Mouse (Mus musculus) olfactory bulb, adult 2 months (tissue): ENCODE results near the gene Chit1. TPM values are rescaled to one million over a fixed set of nuclear protein-coding genes. Genes with fewer than 3 reads are reported as not detected.

Experiments
- H3K27ac ChIP-seq: fragments of 200-500 bp; 2 replicates; pipeline ENCODE4 v1.5.1; 2012; ENCODE audit warnings: low read depth, low read length; ENCODE audit not compliant: insufficient read depth
- H3K4me1 ChIP-seq: fragments of 200-500 bp; 2 replicates; pipeline ENCODE4 v1.6.1; 2012; ENCODE audit warnings: low read length; ENCODE audit not compliant: control insufficient read depth, insufficient read depth
- H3K4me3 ChIP-seq: fragments of 200-500 bp; 2 replicates; pipeline ENCODE4 v1.5.1; 2012; ENCODE audit warnings: mild to moderate bottlenecking, low read depth, low read length, moderate library complexity; ENCODE audit not compliant: insufficient read depth
- CTCF ChIP-seq: fragments of 200-500 bp; IDR thresholded peaks from 2 replicates; pipeline ENCODE4 v1.5.1; 2012; ENCODE audit warnings: low read depth, mild to moderate bottlenecking, low read length, moderate library complexity; ENCODE audit not compliant: insufficient read depth
- POLR2A ChIP-seq: fragments of 200-500 bp; IDR thresholded peaks from 2 replicates; pipeline ENCODE4 v1.6.1; 2012; ENCODE audit warnings: mild to moderate bottlenecking, low read depth, low read length, moderate library complexity; ENCODE audit not compliant: insufficient read depth
- whole genome bisulfite sequencing: fragments of 180-500 bp; shearing (Covaris S2); methylation state at CpG from one replicate; pipeline ENCODE4 v1.1.7; 2018; 5-methylcytosine and 5-hydroxymethylcytosine counted together
- polyA plus RNA-seq: library from polyadenylated mRNA; stranded (reverse); fragments of >200 nt; gene quantifications from 2 replicates; pipeline ENCODE4 v1.2.4, GENCODE M21; 2012; ENCODE audit warnings: low replicate concordance; ENCODE audit not compliant: missing spikeins, insufficient read depth, insufficient read length

Gene Chit1
- polyA plus RNA-seq, 1 experiment = not detected

DNA sequence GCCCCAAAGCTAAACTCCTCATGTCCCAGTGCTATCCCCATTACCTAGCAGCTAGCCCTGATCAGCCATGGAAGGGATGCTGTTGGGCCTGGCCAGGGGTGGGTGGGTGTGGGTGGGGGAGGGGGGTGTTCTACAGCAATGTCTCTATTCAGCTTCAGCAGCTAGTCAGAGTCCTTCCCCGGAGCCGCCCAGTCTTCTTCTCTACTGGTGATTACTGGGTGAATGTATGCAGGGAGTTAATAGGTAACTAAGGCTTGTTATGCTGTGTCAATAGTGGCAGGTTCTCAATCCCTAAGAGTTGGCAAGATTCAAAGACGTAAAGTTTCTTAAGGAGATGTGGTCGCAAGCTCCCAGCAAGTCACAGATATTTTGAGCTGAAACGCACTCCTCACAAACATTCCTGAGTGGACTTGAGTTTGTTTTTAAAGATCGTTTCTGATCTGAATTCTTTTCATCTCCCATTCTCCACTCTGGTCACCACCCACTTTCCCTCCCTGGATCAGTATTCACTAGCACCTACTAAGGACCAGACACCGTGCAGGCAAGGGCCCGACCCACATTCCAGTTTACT is 40.9 kb upstream of the Chit1 start:
- WGBS = 79% methylated on average over 8 of the region's 8 CpGs
- H3K4me1 ChIP-seq = peaks cover 22% of the 10 kb centered on the region
- H3K27ac ChIP-seq = no peak overlapping the region

GRCm38 (mm10) chr1:134071411-134072018 is 39.5 kb upstream of the Chit1 start:
- TF ChIP-seq CTCF (no peak), POLR2A (no peak)
- Histone ChIP-seq H3K4me3 (no peak overlapping the region), H3K27ac (no peak overlapping the region), H3K4me1 (peaks cover 32% of the 10 kb centered on the region)
- WGBS = 58% methylated on average over 10 of the region's 10 CpGs

More for the DNA sequence above, 40.9 kb upstream of the Chit1 start:
- H3K4me3 ChIP-seq = no peak overlapping the region
- TF ChIP-seq POLR2A (no peak), CTCF (no peak)

- peaks cover 33% of the 10 kb centered on the region for H3K4me1 ChIP-seq
- WGBS = 89% methylated on average over 6 of the region's 6 CpGs
- no peak for TF ChIP-seq CTCF
- TF ChIP-seq POLR2A = no peak
- no peak overlapping the region for H3K4me3 ChIP-seq
- no peak overlapping the region for H3K27ac ChIP-seq
Observed at GRCm38 (mm10) chr1:134073061-134073564, 37.9 kb upstream of the Chit1 start.

- 85% methylated on average over 1 of the region's 1 CpGs for WGBS
- TF ChIP-seq CTCF (no peak), POLR2A (no peak)
- H3K4me3 ChIP-seq = no peak overlapping the region
- no peak overlapping the region for H3K27ac ChIP-seq
- peaks cover 33% of the 10 kb centered on the region for H3K4me1 ChIP-seq
Observed at GRCm38 (mm10) chr1:134073658-134074057, 37.4 kb upstream of the Chit1 start.

- Histone ChIP-seq H3K4me1 (peaks cover 33% of the 10 kb centered on the region), H3K27ac (no peak overlapping the region), H3K4me3 (no peak overlapping the region)
- 58% methylated on average over 3 of the region's 3 CpGs for WGBS
- no peak for TF ChIP-seq POLR2A
- no peak for TF ChIP-seq CTCF
Observed at GRCm38 (mm10) chr1:134074184-134074583, 36.9 kb upstream of the Chit1 start.

- TF ChIP-seq CTCF = no peak
- TF ChIP-seq POLR2A = no peak
- H3K4me1 ChIP-seq = peaks cover 36% of the 10 kb centered on the region
- no peak overlapping the region for H3K27ac ChIP-seq
- H3K4me3 ChIP-seq = no peak overlapping the region
- 72% methylated on average over 10 of the region's 10 CpGs for WGBS
Observed at GRCm38 (mm10) chr1:134074606-134075005, 36.4 kb upstream of the Chit1 start.

GRCm38 (mm10) chr1:134075532-134075931 is 35.5 kb upstream of the Chit1 start:
- peaks cover 40% of the 10 kb centered on the region for H3K4me1 ChIP-seq
- H3K27ac ChIP-seq = no peak overlapping the region
- 80% methylated on average over 8 of the region's 8 CpGs for WGBS
- no peak for TF ChIP-seq CTCF
- H3K4me3 ChIP-seq = no peak overlapping the region

- peaks cover 34% of the 10 kb centered on the region for H3K4me1 ChIP-seq
- H3K27ac ChIP-seq = 0 out of 2 replicates have a peak overlapping the region, but pooled peaks have one; percentile 31
- H3K4me3 ChIP-seq = peak overlapping the region; percentile 41
- 38% methylated on average over 2 of the region's 2 CpGs for WGBS
- TF ChIP-seq CTCF = no peak
- no peak for TF ChIP-seq POLR2A
Observed at GRCm38 (mm10) chr1:134076789-134077188, 34.3 kb upstream of the Chit1 start.

- no peak for TF ChIP-seq POLR2A
- TF ChIP-seq CTCF = no peak
- WGBS = 11% methylated on average over 14 of the region's 14 CpGs
- H3K4me1 ChIP-seq = peaks cover 37% of the 10 kb centered on the region
- peak overlapping the region; percentile 88 for H3K4me3 ChIP-seq
- peak overlapping the region; percentile 84 for H3K27ac ChIP-seq
Observed at GRCm38 (mm10) chr1:134077389-134078060, 33.5 kb upstream of the Chit1 start.
